Mouse (Mus musculus) lung, embryonic 14.5 days (tissue): ENCODE results near the gene Rsph4a. TPM values are rescaled to one million over a fixed set of nuclear protein-coding genes. Genes with fewer than 3 reads are reported as not detected.

Source experiments
- ATAC-seq: fragments of 200-750 bp; cut with Nextera tagmentation; 2 replicates; pipeline ENCODE4 v1.8.0; 2017; ENCODE audit warnings: mild to moderate bottlenecking, moderate TSS enrichment, moderate library complexity; ENCODE audit not compliant: insufficient read depth
- DNase-seq: peaks from one replicate; pipeline ENCODE4 v3.0.0-alpha.2; 2015
- H3K27ac ChIP-seq: fragments of 300-500 bp; sonication (generic); 2 replicates; pipeline ENCODE4 v1.5.1; 2014; ENCODE audit warnings: low read depth, mild to moderate bottlenecking, moderate library complexity
- H3K27me3 ChIP-seq: fragments of 300-500 bp; sonication (generic); 2 replicates; pipeline ENCODE4 v1.6.1; 2014; ENCODE audit warnings: low read length, control low read depth; ENCODE audit not compliant: insufficient read depth
- H3K36me3 ChIP-seq: fragments of 300-500 bp; sonication (generic); 2 replicates; pipeline ENCODE4 v1.6.1; 2014; ENCODE audit warnings: control low read depth; ENCODE audit not compliant: insufficient read depth
- H3K4me1 ChIP-seq: fragments of 300-500 bp; sonication (generic); 2 replicates; pipeline ENCODE4 v1.6.1; 2014; ENCODE audit warnings: antibody characterized with exemption, control low read depth; ENCODE audit not compliant: insufficient read depth
- H3K4me2 ChIP-seq: fragments of 300-500 bp; sonication (generic); 2 replicates; pipeline ENCODE4 v1.6.1; 2014; ENCODE audit warnings: mild to moderate bottlenecking
- H3K4me3 ChIP-seq: fragments of 300-500 bp; sonication (generic); 2 replicates; pipeline ENCODE4 v1.5.1; 2014; ENCODE audit warnings: low read depth, low read length
- H3K9ac ChIP-seq: fragments of 300-500 bp; sonication (generic); 2 replicates; pipeline ENCODE4 v1.6.1; 2014
- H3K9me3 ChIP-seq: fragments of 300-500 bp; sonication (generic); 2 replicates; pipeline ENCODE4 v1.6.1; 2016; ENCODE audit warnings: low read depth, low read length, control low read depth
- CTCF ChIP-seq: IDR thresholded peaks from 2 replicates; pipeline ENCODE4 v1.5.1; 2016; ENCODE audit warnings: antibody characterized with exemption, low read depth
- WGBS: fragments of 180-500 bp; shearing (Covaris S2); extraction: QIAGEN DNeasy Blood & Tissue Kit; methylation state at CpG from one replicate; pipeline ENCODE4 v1.1.7; 2014; 5-methylcytosine and 5-hydroxymethylcytosine counted together
- polyA plus RNA-seq: library from polyadenylated mRNA; unstranded; fragments of >200 nt; fragmentation: Nextera tagmentation; extraction: Ambion mirVana; gene quantifications from 2 replicates; pipeline ENCODE4 v1.2.1, GENCODE M21; 2014

Gene Rsph4a
- polyA plus RNA-seq, 1 experiment from 2014 or later, result 0.09 TPM

DNA sequence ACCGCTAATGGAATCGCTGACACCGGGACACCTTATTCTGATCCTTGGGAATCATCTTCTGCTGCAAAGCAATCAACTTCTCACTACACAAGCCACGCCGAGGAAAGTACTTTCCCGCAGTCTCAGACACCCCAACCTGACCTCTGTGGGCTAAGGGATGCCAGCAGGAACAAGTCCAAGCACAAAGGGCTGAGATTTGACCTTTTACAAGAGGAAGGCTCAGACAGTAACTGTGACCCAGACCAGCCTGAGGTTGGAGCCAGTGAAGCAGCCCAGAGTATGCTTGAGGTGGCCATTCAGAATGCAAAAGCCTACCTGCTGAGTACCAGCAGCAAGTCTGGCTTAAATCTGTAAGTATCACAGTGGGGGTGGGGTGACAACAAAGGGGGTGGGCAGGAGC is 578 bp downstream of the Rsph4a start:
- no peak for TF ChIP-seq CTCF
- Histone ChIP-seq H3K27ac (no peak overlapping the region), H3K36me3 (no peaks in the 10 kb centered on the region), H3K9ac (no peak overlapping the region), H3K9me3 (no peaks in the 10 kb centered on the region), H3K4me3 (peak overlapping the region; percentile 34; the same call in 1 of the 2 replicates), H3K4me2 (peak overlapping the region; percentile 61), H3K27me3 (no peaks in the 10 kb centered on the region), H3K4me1 (no peaks in the 10 kb centered on the region)
- DNase-seq, result no peak
- WGBS, result 4% methylated on average over 6 of the region's 6 CpGs
- no peak for ATAC-seq

DNA sequence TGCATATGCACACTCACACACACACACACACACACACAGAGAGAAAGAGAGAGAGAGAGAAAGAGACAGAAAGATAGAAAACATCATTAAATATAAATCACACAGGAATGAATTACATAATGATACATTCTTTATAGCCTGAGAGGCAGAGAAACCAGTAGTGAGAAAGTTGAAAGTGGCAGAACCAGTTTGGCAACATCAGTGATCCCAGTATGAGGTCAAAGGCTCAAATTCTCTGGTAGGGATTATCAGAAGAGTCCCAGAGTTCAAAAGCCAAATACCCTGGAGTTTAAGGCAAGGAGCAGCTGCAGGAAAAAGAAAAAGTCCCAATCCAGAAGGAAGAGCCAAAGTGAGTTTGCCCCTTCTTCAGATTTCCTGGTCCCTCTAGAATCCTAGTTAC is 35.8 kb downstream of the Rsph4a start:
- no peaks in the 10 kb centered on the region for H3K9me3 ChIP-seq
- H3K36me3 ChIP-seq, result peaks cover 45% of the 10 kb centered on the region
- H3K4me3 ChIP-seq, result no peak overlapping the region
- H3K4me1 ChIP-seq, result no peaks in the 10 kb centered on the region
- no peak overlapping the region for H3K9ac ChIP-seq
- no peak overlapping the region for H3K4me2 ChIP-seq
- no peak for TF ChIP-seq CTCF
- no peak overlapping the region for H3K27ac ChIP-seq
- no peak for ATAC-seq
- DNase-seq, result peak; percentile 3
- H3K27me3 ChIP-seq, result no peaks in the 10 kb centered on the region

DNA sequence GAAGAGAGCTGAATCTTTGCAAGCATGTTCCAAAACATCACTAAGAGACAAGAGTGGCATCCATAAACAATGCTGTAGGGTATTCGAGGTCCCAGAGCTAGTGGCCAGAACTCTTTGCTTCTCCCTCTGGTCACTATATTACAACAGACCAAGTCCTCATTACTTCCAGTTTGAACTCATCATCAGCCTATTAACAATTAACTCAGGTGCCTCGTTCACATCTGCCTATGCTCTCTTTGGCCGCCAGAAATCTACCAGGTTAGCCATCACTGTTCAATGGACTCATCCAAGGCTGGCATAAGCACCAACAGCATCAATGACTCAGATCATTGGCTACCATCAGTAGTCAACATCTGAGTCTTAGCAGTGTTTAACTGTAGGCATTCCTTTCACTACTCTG is 40.5 kb downstream of the Rsph4a start:
- DNase-seq (no peak), ATAC-seq (no peak)
- no peaks in the 10 kb centered on the region for H3K9me3 ChIP-seq
- no peak overlapping the region for H3K4me3 ChIP-seq
- H3K27me3 ChIP-seq, result no peaks in the 10 kb centered on the region
- H3K9ac ChIP-seq, result no peak overlapping the region
- H3K36me3 ChIP-seq, result peaks cover 39% of the 10 kb centered on the region
- no peak for TF ChIP-seq CTCF
- no peak overlapping the region for H3K4me2 ChIP-seq
- no peak overlapping the region for H3K27ac ChIP-seq
- 85% methylated on average over 3 of the region's 3 CpGs for WGBS
- no peaks in the 10 kb centered on the region for H3K4me1 ChIP-seq

DNA sequence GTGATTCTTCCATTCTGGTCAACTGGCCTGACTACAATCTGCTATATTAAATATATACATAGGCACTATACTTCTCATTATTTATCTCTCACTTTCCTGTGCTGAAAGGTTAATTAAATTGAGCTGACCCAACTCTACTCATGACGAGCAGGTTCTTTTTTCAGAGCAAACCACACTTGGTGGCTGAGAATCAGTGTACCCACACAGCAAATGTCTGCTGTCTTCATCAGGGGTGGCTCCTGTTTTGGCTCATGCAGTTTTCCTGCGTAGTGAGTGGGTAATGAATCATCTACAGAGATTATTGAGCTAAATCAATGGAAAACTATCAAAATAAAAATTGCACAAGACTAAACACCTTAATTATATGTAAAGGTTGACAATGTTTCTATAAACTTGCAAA is 41.4 kb downstream of the Rsph4a start:
- Histone ChIP-seq H3K9ac (no peak overlapping the region), H3K4me3 (no peak overlapping the region), H3K4me1 (no peaks in the 10 kb centered on the region), H3K9me3 (no peaks in the 10 kb centered on the region), H3K4me2 (no peak overlapping the region), H3K27ac (no peak overlapping the region), H3K27me3 (no peaks in the 10 kb centered on the region), H3K36me3 (peaks cover 39% of the 10 kb centered on the region)
- 79% methylated on average over 2 of the region's 2 CpGs for WGBS
- TF ChIP-seq CTCF, result no peak
- ATAC-seq (no peak), DNase-seq (no peak)

DNA sequence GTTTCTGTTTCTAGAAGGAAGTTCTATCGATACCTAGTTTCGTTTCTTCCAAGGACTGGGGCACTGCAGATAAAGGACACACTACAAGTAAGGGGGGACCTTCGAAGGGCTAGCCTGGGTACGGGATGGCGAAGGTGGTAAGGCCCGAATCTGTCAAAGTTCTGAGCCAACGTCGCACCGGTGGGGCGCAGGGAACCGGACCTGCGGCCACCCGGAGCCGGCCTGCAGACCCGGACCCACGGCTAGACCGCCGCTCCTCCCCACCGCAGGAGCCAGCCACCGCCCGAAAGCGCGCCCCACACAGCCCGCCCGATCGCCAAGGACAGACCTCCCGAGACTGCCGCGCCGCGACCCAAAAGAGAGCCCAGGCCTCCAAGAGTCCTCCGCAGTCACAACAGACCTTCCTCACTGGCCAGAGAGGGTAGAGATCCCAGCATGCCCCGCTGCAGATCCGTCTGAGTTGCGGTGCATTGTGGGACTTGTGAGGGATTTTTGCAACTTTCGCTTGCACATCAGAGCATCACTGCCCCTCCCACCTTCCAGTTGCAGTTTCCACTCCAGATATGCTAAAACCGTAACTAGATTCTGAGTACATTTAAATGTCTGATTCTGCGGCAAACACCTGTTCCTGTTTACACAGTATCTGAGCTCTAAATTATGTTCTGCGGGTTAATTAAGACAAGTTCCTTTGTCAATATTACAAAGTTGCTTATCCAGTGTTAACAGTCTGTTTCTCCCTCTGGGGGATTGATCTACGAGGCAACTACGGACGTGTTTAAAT is 46.1 kb downstream of the Rsph4a start, which contains the start of gene Zup1:
TSS of gene Zup1 (minus strand) at position 467 of the 781 bp plus-strand sequence.
- Histone ChIP-seq H3K36me3 (peaks cover 19% of the 10 kb centered on the region), H3K27ac (peak within 1 kb of the TSS; percentile 79), H3K9me3 (no peaks in the 10 kb centered on the region), H3K9ac (peak within 1 kb of the TSS; percentile 93), H3K4me2 (peak within 1 kb of the TSS; percentile 83), H3K4me3 (peak within 1 kb of the TSS; percentile 77), H3K4me1 (no peaks in the 10 kb centered on the region), H3K27me3 (no peaks in the 10 kb centered on the region)
- peak; percentile 94 for DNase-seq
- TF ChIP-seq CTCF, result no peak
- WGBS, result 3% methylated on average over 42 of the region's 42 CpGs
- ATAC-seq, result peak; percentile 99

DNA sequence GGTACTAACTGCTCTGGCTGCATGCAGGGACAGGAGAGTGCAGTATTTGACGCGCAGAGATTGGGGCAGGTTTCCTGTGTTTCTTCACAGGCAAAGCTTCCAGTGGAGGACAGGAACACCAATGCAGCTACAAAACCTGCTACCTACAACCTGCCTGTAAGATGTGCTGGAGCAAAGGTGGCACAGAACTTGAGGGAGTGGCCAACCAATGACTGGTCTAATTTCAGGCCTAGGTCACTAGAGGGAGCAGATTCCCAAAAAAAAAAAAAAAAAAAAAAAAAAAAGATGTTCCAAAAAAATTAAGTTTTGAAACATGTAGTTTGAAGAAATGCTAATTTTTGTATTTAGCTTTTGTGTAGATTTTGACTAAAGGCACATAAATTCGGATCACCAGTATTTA is 47.6 kb downstream of the Rsph4a start:
- DNase-seq, result no peak
- Histone ChIP-seq H3K9ac (no peak overlapping the region), H3K4me2 (no peak overlapping the region), H3K27ac (no peak overlapping the region), H3K4me3 (no peak overlapping the region), H3K36me3 (peaks cover 15% of the 10 kb centered on the region), H3K4me1 (no peaks in the 10 kb centered on the region), H3K27me3 (no peaks in the 10 kb centered on the region), H3K9me3 (no peaks in the 10 kb centered on the region)
- no peak for ATAC-seq
- WGBS, result 67% methylated on average over 3 of the region's 3 CpGs
- TF ChIP-seq CTCF, result no peak

Other genes starting within 250 kb of the Rsph4a start
- not detected in 2 replicates for gene Sult3a2, start 118.4 kb upstream of the Rsph4a start, polyA plus RNA-seq
- not detected in 2 replicates for gene Sult3a1, start 47.4 kb upstream of the Rsph4a start, polyA plus RNA-seq
- 19.3 and 20.8 TPM in 2 replicates for gene Zup1, start 46.2 kb downstream of the Rsph4a start, polyA plus RNA-seq
- gene Rwdd1, start 114.5 kb downstream of the Rsph4a start, polyA plus RNA-seq, result 136 and 142 TPM in 2 replicates
- not detected in 2 replicates for gene Trappc3l, start 132.5 kb downstream of the Rsph4a start, polyA plus RNA-seq
- gene Calhm4, start 139.2 kb downstream of the Rsph4a start, polyA plus RNA-seq, result not detected in 2 replicates
- gene Calhm5, start 191.4 kb downstream of the Rsph4a start, polyA plus RNA-seq, result 0.70 and 0.96 TPM in 2 replicates
- gene Calhm6, start 222.9 kb downstream of the Rsph4a start, polyA plus RNA-seq, result 1.2 and 1.5 TPM in 2 replicates